Mouse (Mus musculus): ENCODE results near the gene Notch1.

DNA sequence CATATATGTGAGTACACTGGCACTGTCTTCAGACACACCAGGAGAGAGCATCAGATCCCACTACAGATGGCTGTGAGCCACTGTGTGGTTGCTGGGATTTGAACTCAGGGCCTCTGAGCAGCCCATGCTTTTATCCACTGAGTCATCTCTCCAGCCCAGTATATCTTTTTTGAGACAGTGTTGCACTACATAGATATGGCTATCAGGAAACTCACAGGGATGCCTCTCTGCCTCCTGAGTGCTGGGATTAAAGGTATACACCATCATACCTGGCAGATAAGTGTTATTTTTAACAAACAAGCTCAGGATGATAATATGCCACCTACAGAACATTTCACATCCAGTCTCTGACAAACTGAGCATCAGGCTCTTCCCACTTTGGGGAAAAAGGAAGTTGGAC, 99.4 kb downstream of the Notch1 start:
- TF ChIP-seq CTCF (IDR thresholded peaks at IDR 0.05; ENCODE audit: control insufficient read depth, insufficient read depth, insufficient read length) (no peak), MYOG (IDR thresholded peaks at IDR 0.05; ENCODE audit: control insufficient read depth, extremely low read depth, insufficient read length) (no peak)
